Mouse (Mus musculus) heart, adult 2 months (tissue): ENCODE measurements around the gene 6330409D20Rik. TPM values are rescaled to one million over a fixed set of nuclear protein-coding genes. Genes with fewer than 3 reads are reported as not detected.
A peak's percentile ranks its signal among the peaks of the same experiment; 100 is the strongest.

Experiments used
- DNase-seq, 2 experiments: peaks; one replicate each; pipeline ENCODE4 v3.0.0; 2021
- H3K27ac ChIP-seq: fragments of 200-600 bp; 2 replicates; pipeline ENCODE4 v1.8.1; 2022
- H3K27me3 ChIP-seq: fragments of 200-500 bp; 2 replicates; pipeline ENCODE4 v1.6.1; 2012; ENCODE audit warnings: mild to moderate bottlenecking, low read length, inconsistent platforms, mixed read lengths; ENCODE audit not compliant: control insufficient read depth, insufficient read depth
- H3K36me3 ChIP-seq: fragments of 200-500 bp; 2 replicates; pipeline ENCODE4 v1.6.1; 2012; ENCODE audit warnings: low read length, inconsistent platforms; ENCODE audit not compliant: control insufficient read depth, insufficient read depth
- H3K4me1 ChIP-seq: fragments of 200-500 bp; 2 replicates; pipeline ENCODE4 v1.6.1; 2011; ENCODE audit warnings: low read length; ENCODE audit not compliant: control insufficient read depth, insufficient read depth
- H3K4me3 ChIP-seq: fragments of 200-600 bp; 2 replicates; pipeline ENCODE4 v1.8.1; 2022
- H3K79me2 ChIP-seq: fragments of 200-500 bp; replicated peaks from 2 replicates; pipeline ENCODE4 v1.6.1; 2012; ENCODE audit warnings: mild to moderate bottlenecking, inconsistent platforms, low read length, moderate library complexity, mixed read lengths; ENCODE audit not compliant: control insufficient read depth, insufficient read depth
- H3K9ac ChIP-seq: fragments of 200-500 bp; 2 replicates; pipeline ENCODE4 v1.6.1; 2012; ENCODE audit warnings: low read depth, mild to moderate bottlenecking, control low read depth, inconsistent platforms, low read length, mixed read lengths
- CTCF ChIP-seq: fragments of 200-600 bp; IDR thresholded peaks from 2 replicates; pipeline ENCODE4 v1.8.1; 2022; ENCODE audit warnings: antibody characterized with exemption, mild to moderate bottlenecking, moderate library complexity
- EP300 ChIP-seq: fragments of 200-500 bp; IDR thresholded peaks from 2 replicates; pipeline ENCODE4 v1.6.1; 2011; ENCODE audit warnings: low read depth, low read length, control low read depth; ENCODE audit not compliant: insufficient read depth
- POLR2A ChIP-seq: fragments of 200-500 bp; IDR thresholded peaks from 2 replicates; pipeline ENCODE4 v1.6.1; 2011; ENCODE audit warnings: mild to moderate bottlenecking, low read depth, low read length, control low read depth; ENCODE audit not compliant: insufficient read depth
- WGBS: fragments of 180-500 bp; shearing (Covaris S2); methylation state at CpG from one replicate; pipeline ENCODE4 v1.1.7; 2018; 5-methylcytosine and 5-hydroxymethylcytosine counted together
- intact Hi-C: fragments of 180-260 bp; cut with DNase I; formaldehyde crosslinking; loops from one replicate; pipeline ENCODE4 v1.15.1; 2025
- polyA plus RNA-seq: library from polyadenylated mRNA; depleted of rRNA; stranded (reverse); fragments of >200 nt; gene quantifications from 2 replicates; pipeline ENCODE4 v1.2.3, GENCODE M21; 2012
- total RNA-seq, 2 experiments: library from RNA; stranded (reverse); gene quantifications; 2 replicates each; pipeline ENCODE4 v1.2.3; 2021

6330409D20Rik gene
- total and polyA plus RNA-seq, 3 experiments, result not detected

DNA sequence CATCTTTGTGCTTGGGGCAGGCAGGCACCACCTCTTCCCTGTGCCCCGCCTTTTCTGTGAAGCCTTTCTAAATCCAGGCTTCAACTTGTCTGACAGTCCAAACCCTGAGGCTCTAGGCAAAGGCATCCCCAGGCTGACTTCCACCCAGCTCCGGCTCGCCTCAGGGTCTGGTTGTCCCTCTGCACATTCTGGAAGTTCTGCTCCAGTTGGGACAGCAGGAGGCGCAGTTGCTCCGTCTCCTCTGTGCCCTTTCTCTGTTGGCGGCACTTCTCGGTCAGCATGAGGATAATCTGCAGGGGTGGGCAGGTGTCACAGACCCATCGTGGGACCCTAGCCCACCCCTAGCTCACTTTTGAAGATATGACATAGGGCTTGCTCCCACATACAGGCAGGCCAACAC lies 38.3 kb upstream of the 6330409D20Rik start:
- intact Hi-C loops, result loop anchor here (1.0 kb wide), 1 partner anchor 75 kb away; no protein-coding TSS in a partner anchor
- no peak overlapping the region for H3K4me3 ChIP-seq
- TF ChIP-seq EP300, result peak; percentile 70; the same call in 1 of the 2 replicates
- TF ChIP-seq CTCF, result peak; percentile 93
- no peak for TF ChIP-seq POLR2A
- no peak overlapping the region for H3K9ac ChIP-seq
- peaks cover 2% of the 10 kb centered on the region for H3K4me1 ChIP-seq
- DNase-seq, result peak; percentile 72 to 78
- H3K36me3 ChIP-seq, result no peaks in the 10 kb centered on the region
- H3K27me3 ChIP-seq, result no peaks in the 10 kb centered on the region
- 16% methylated on average over 8 of the region's 8 CpGs for WGBS
- no peaks in the 10 kb centered on the region for H3K79me2 ChIP-seq
- no peak overlapping the region for H3K27ac ChIP-seq

DNA sequence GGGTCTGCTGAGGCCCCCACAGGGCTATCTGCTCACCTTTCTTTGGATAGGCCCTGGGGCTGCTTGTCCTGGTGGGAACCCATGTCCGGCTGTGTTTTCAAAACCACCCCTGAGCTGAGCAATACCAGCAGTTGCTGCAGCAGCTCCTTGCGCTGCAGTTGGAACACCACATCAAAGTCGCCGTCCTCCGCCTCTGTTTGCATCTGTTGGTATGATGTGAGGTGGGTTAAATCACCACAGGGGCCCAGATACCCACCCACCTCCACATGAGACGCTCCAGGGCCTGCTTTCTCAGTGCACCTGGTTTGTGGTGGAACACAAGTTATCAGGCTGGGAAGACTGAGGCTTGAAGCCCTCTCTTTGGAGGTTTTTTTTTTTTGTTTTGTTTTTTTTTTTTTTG lies 37.3 kb upstream of the 6330409D20Rik start:
- Histone ChIP-seq H3K4me1 (no peaks in the 10 kb centered on the region; the same call in 1 of the 2 replicates), H3K9ac (no peak overlapping the region), H3K4me3 (no peak overlapping the region), H3K36me3 (no peaks in the 10 kb centered on the region), H3K27me3 (no peaks in the 10 kb centered on the region), H3K79me2 (no peaks in the 10 kb centered on the region), H3K27ac (no peak overlapping the region)
- DNase-seq, result no peak
- WGBS, result 94% methylated on average over 6 of the region's 6 CpGs
- TF ChIP-seq POLR2A (no peak), EP300 (no peak), CTCF (no peak)
- intact Hi-C loops, result no loop called here

DNA sequence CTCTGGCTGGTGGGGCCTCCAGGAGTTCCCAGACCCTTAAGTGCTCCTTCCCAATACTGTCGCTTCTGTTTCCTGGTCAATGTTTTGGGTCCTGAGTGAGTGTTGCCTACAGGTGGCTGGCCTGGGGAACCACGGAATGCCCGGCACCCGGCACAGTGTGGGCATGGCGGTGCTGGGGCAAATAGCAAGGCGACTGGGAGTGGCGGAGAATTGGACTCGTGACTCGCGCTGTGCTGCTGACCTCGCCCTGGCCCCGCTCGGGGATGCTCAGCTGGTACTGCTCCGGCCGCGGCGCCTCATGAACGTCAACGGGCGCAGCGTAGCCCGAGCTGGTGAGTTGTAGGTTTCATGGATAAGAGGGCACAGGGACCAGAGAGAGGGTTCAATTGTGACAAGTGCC lies 35.4 kb upstream of the 6330409D20Rik start:
- DNase-seq, result peak in 1 of 2 experiments; percentile 30
- Histone ChIP-seq H3K4me3 (peak overlapping the region; percentile 57; the same call in 1 of the 2 replicates), H3K9ac (0 out of 2 replicates have a peak overlapping the region, but pooled peaks have one; percentile 0), H3K4me1 (no peaks in the 10 kb centered on the region; the same call in 1 of the 2 replicates), H3K27me3 (no peaks in the 10 kb centered on the region), H3K27ac (no peak overlapping the region), H3K79me2 (no peaks in the 10 kb centered on the region), H3K36me3 (no peaks in the 10 kb centered on the region)
- TF ChIP-seq EP300, result no peak
- no peak for TF ChIP-seq POLR2A
- TF ChIP-seq CTCF, result no peak
- 31% methylated on average over 22 of the region's 22 CpGs for WGBS
- intact Hi-C loops, result no loop called here

DNA sequence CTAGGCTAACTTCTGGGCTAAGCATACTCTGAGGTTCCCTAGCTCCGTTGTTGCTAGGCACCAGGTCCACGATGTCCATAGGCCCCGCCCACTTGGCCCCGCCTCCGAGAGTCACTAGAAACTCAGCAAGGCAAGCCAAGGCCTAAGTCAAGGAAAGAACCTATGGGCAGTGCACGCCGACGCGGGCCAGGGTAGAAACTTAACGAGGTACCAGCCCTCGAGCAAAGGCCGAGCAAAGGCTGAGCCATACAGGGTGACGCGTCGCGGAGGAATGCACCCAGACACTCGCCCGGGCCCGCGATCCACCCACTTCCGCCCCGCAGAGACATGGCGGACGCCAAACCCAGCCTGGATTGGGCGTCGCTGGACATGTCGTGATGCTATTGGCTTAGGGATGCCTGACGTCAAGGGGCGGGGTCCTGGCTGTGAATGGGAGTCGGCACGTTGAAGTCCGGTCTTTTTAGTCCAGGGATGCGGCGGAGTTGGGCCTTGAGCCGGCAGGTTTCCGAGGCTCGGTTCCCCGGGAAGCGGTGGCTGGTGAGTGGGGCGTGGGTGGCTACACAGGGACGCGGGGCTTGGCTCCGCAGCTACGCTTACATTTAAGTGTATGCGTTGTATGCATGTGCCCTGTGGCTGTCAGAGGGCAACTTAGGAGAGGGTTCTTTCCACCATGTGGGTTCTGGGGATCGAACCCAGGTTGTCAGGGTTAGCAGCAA lies 34.7 kb upstream of the 6330409D20Rik start, which contains the start of the genes Ttc16 and Ptrh1:
Ttc16 (minus strand) TSS at position 275 of the 716 bp plus-strand sequence.
Ptrh1 (plus strand) TSS at position 428 of the 716 bp plus-strand sequence.
- intact Hi-C loops, result no loop called here
- peak; percentile 98 for DNase-seq
- Histone ChIP-seq H3K4me1 (no peaks in the 10 kb centered on the region; the same call in 1 of the 2 replicates), H3K9ac (peak within 1 kb of the TSS; percentile 62), H3K27ac (peak within 1 kb of the TSS; percentile 85), H3K27me3 (no peaks in the 10 kb centered on the region), H3K4me3 (peak within 1 kb of the TSS; percentile 57), H3K36me3 (no peaks in the 10 kb centered on the region), H3K79me2 (no peaks in the 10 kb centered on the region)
- TF ChIP-seq CTCF, result no peak
- peak; percentile 77 for TF ChIP-seq EP300
- peak; percentile 52; the same call in 1 of the 2 replicates for TF ChIP-seq POLR2A
- under 1% methylated on average over 46 of the region's 46 CpGs for WGBS

DNA sequence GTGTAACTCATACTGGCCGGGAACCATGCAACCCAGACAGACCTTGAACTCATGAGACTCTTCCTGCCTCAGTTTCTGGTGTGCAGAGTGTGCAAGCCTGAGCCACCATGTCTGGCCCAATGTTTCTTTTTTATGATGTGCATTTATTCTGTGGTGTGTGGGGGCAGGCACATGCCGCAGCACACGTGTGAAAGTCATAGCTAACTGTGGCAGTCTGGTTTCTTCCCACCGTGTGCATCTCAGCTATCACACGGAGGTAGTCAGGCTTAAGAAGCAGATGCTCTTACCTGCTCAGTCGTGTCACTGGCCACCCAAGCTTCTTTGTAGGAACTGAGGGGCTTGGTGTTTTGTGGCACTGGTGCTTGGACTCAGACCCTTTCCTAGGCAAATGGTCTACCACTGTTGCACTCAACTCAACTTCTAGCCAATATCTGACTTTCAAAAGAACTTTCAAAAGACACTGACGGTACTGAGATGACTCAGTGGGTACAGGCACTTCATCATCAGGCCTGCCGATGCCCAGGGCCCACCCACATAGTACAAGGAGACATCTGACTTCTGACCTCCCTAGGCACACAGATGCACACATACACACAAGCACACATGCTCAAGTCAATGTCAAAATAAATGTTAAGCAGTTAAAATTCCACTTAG lies 31.9 kb upstream of the 6330409D20Rik start:
- TF ChIP-seq EP300 (no peak), CTCF (no peak), POLR2A (no peak)
- H3K27me3 ChIP-seq, result no peaks in the 10 kb centered on the region
- no peaks in the 10 kb centered on the region; the same call in 1 of the 2 replicates for H3K4me1 ChIP-seq
- H3K79me2 ChIP-seq, result no peaks in the 10 kb centered on the region
- no peak overlapping the region for H3K4me3 ChIP-seq
- no peak overlapping the region for H3K9ac ChIP-seq
- H3K27ac ChIP-seq, result no peak overlapping the region
- intact Hi-C loops, result no loop called here
- WGBS, result 83% methylated on average over 8 of the region's 8 CpGs
- no peaks in the 10 kb centered on the region for H3K36me3 ChIP-seq
- no peak for DNase-seq

DNA sequence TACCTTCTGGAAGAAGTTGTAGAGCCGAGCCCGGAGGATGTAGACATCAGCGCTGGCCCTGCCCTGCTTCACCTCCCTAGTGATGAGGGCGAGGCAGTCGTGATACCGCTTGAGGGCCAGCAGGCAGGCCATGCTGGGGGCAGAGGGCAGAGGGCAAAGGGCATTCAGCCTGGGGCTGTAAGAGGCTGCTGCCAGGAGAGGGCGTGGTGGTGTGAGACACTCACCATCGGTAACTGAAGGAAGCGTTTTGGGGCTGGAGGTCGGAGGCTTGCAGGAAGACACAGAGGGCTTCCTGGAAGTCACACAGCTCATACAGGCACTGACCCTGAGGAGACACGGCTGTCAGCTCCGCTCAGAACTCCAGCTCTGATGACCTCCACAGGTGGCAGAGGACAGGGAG lies 31.1 kb upstream of the 6330409D20Rik start:
- Histone ChIP-seq H3K79me2 (no peaks in the 10 kb centered on the region), H3K36me3 (no peaks in the 10 kb centered on the region), H3K27me3 (no peaks in the 10 kb centered on the region), H3K4me1 (no peaks in the 10 kb centered on the region; the same call in 1 of the 2 replicates), H3K4me3 (no peak overlapping the region), H3K9ac (no peak overlapping the region), H3K27ac (no peak overlapping the region)
- 30% methylated on average over 12 of the region's 12 CpGs for WGBS
- TF ChIP-seq EP300 (no peak), CTCF (no peak), POLR2A (no peak)
- DNase-seq, result no peak
- intact Hi-C loops, result no loop called here
